Mouse (Mus musculus) hindbrain, embryonic 14.5 days (tissue): ENCODE measurements around the gene Hoxb1. TPM values are rescaled to one million over a fixed set of nuclear protein-coding genes. Genes with fewer than 3 reads are reported as not detected.

ENCODE experiments used
- ATAC-seq: fragments of 200-750 bp; cut with Nextera tagmentation; 2 replicates; pipeline ENCODE4 v1.8.0; 2017; ENCODE audit warnings: moderate number of reproducible peaks, mild to moderate bottlenecking, moderate TSS enrichment, moderate library complexity; ENCODE audit not compliant: low FRiP score
- DNase-seq: peaks from one replicate; pipeline ENCODE4 v3.0.0-alpha.2; 2015; ENCODE audit warnings: low spot score
- H3K27ac ChIP-seq: fragments of 300-500 bp; sonication (generic); 2 replicates; pipeline ENCODE4 v1.5.1; 2014; ENCODE audit warnings: mild to moderate bottlenecking, moderate library complexity
- H3K27me3 ChIP-seq: fragments of 300-500 bp; sonication (generic); 2 replicates; pipeline ENCODE4 v1.6.1; 2014; ENCODE audit warnings: mild to moderate bottlenecking, low read length, mixed read lengths; ENCODE audit not compliant: control insufficient read depth, insufficient read depth
- H3K36me3 ChIP-seq: fragments of 300-500 bp; sonication (generic); replicated peaks from 2 replicates; pipeline ENCODE4 v1.6.1; 2014; ENCODE audit not compliant: control insufficient read depth, insufficient read depth
- H3K4me1 ChIP-seq: fragments of 300-500 bp; sonication (generic); replicated peaks from 2 replicates; pipeline ENCODE4 v1.6.1; 2014; ENCODE audit warnings: antibody characterized with exemption, low read length, mixed read lengths; ENCODE audit not compliant: control insufficient read depth, insufficient read depth
- H3K4me2 ChIP-seq: fragments of 300-500 bp; sonication (generic); replicated peaks from 2 replicates; pipeline ENCODE4 v1.6.1; 2014; ENCODE audit warnings: mild to moderate bottlenecking, moderate library complexity
- H3K4me3 ChIP-seq: fragments of 300-500 bp; sonication (generic); replicated peaks from 2 replicates; pipeline ENCODE4 v1.5.1; 2014; ENCODE audit warnings: mild to moderate bottlenecking, low read length
- H3K9ac ChIP-seq: fragments of 300-500 bp; sonication (generic); 2 replicates; pipeline ENCODE4 v1.6.1; 2014
- H3K9me3 ChIP-seq: fragments of 300-500 bp; sonication (generic); 2 replicates; pipeline ENCODE4 v1.6.1; 2016; ENCODE audit warnings: low read length; ENCODE audit not compliant: control insufficient read depth
- WGBS: fragments of 180-500 bp; shearing (Covaris S2); extraction: QIAGEN DNeasy Blood & Tissue Kit; methylation state at CpG from one replicate; pipeline ENCODE4 v1.1.7; 2014; 5-methylcytosine and 5-hydroxymethylcytosine counted together
- polyA plus RNA-seq: library from polyadenylated mRNA; unstranded; fragments of >200 nt; fragmentation: Nextera tagmentation; extraction: Ambion mirVana; gene quantifications from 2 replicates; pipeline ENCODE4 v1.2.1, GENCODE M21; 2014

Hoxb1 gene
- polyA plus RNA-seq, 1 experiment from 2014 or later = 0.33 TPM

DNA sequence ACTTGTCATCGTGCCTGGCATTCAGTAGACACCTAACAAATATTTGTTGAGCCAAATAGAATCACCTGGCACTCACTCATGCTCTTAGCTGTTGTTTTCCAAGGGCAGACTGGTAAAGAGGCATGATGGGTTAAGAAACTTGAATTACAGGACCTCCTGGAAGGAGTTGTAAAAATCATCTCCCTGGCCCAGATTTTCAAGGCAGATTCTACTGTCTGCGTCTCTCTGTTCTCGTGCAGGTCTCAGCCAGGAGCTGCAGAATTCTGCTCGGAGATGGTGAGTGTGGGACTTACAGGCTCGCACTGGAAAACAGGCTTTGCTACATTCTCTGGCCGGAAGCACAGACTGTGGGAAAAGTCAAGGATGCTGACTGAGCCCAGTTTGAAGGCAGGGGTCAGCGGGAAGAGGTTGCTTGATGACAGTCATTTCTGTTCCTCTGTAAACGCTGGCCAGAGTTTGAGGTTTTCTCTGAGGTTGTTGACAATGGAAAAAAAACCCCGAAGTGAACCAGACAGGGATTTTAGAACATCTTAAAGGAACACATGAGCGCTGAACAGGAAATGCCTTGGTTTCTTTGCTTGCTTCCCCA, 38.6 kb downstream of the Hoxb1 start:
- Histone ChIP-seq H3K4me1 (peaks cover 17% of the 10 kb centered on the region), H3K9me3 (no peaks in the 10 kb centered on the region), H3K4me2 (no peak overlapping the region), H3K9ac (no peak overlapping the region), H3K27me3 (no peaks in the 10 kb centered on the region), H3K4me3 (no peak overlapping the region), H3K27ac (no peak overlapping the region), H3K36me3 (no peaks in the 10 kb centered on the region)
- DNase-seq = no peak
- ATAC-seq = no peak
- WGBS = 58% methylated on average over 10 of the region's 10 CpGs

DNA sequence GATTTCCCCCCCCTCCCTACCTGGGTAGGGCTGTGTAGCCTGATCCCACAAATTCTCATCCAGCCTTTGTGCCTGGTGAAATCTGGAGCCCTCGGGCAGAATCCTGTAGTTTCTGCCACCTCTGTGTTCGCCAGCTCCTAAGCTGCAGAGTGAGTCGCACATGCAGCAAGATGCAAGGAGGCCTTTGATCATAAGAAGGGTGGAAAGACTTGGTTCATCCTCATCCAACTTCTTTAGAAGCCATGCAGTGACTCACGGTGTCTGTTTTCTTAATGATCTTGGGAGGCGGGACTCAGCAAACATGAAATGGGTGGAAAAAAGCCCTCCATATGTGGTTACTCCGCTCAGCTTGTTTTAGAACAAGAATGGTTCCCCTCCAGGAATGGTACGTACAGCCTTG, 39.3 kb downstream of the Hoxb1 start:
- peak overlapping the region; percentile 45 for H3K27ac ChIP-seq
- peaks cover 17% of the 10 kb centered on the region for H3K4me1 ChIP-seq
- ATAC-seq (no peak), DNase-seq (no peak)
- H3K9ac ChIP-seq = no peak overlapping the region
- no peak overlapping the region for H3K4me2 ChIP-seq
- no peaks in the 10 kb centered on the region for H3K9me3 ChIP-seq
- 81% methylated on average over 7 of the region's 7 CpGs for WGBS
- no peaks in the 10 kb centered on the region for H3K36me3 ChIP-seq
- no peaks in the 10 kb centered on the region for H3K27me3 ChIP-seq
- no peak overlapping the region for H3K4me3 ChIP-seq

DNA sequence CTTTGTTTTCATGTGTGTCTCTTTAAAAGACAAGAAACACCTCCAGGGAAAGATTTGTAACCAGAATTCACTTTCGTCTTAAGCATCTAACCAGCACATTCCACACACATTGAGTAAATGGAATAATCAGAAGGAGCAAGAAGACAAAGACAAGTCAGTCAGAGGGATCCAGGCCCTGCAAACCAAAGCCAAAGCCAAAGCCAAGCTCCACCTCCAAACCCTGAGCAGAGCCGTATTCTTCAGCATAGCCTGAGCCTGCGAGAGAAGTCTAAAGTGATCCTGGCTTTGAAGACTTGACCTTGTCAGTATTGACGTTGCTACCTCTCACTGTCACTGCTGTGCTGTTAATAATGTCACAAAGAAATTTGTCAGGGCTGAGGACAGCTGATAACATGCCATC, 40.0 kb downstream of the Hoxb1 start:
- Histone ChIP-seq H3K9me3 (no peaks in the 10 kb centered on the region), H3K4me3 (no peak overlapping the region), H3K27ac (peak overlapping the region; percentile 12; the same call in 1 of the 2 replicates), H3K9ac (no peak overlapping the region), H3K4me1 (peaks cover 17% of the 10 kb centered on the region), H3K27me3 (no peaks in the 10 kb centered on the region), H3K4me2 (no peak overlapping the region), H3K36me3 (no peaks in the 10 kb centered on the region)
- 51% methylated on average over 4 of the region's 4 CpGs for WGBS
- DNase-seq (no peak), ATAC-seq (no peak)

DNA sequence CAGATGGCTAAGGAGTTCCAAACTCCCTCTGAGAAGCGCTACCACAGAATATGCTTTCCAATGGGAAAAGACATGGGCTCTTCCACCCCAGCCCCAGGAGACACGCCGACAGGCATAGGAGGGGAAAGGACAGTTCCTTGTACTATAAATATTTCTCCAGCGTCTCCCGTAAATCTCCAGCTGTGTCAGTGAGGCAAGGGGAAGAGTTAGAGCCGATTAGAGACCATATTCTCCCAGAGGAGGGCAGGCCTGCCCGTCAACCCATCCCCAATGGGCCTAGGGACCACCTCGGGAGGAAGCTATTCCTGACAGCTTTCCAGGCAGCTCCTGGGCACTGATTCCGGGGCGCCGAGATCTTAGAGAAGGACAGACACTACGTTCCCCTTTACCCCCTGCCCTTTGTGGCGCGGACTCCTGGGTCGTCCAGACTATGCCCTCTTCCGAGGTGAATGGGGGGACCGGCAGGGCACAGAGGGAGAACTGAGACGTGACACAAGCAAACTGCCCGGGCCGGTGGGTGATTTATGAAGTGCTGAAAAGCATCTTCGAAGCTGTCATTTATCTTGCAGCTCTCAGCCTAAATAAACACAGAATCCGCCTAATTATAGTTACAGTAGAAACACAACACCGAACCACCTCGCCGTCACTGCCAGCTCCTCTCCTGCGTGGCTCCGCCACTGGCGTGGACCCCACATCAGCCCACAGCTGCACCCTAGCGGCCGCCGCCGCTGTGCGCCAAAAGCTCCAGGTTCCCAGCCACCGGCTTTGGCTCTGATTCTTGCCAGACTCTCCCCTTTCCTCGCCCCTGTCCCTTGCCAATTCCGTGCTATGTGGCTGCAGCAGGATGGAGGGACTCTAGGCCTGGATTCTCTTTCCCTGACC, 41.9 kb downstream of the Hoxb1 start:
- peak overlapping the region; percentile 17; the same call in 1 of the 2 replicates for H3K4me3 ChIP-seq
- ATAC-seq = peak; percentile 55; the same call in 1 of the 2 replicates
- H3K9me3 ChIP-seq = no peaks in the 10 kb centered on the region
- no peaks in the 10 kb centered on the region for H3K36me3 ChIP-seq
- peak overlapping the region; percentile 22 for H3K27ac ChIP-seq
- H3K4me1 ChIP-seq = peaks cover 17% of the 10 kb centered on the region
- H3K27me3 ChIP-seq = no peaks in the 10 kb centered on the region
- peak overlapping the region; percentile 48 for H3K4me2 ChIP-seq
- peak; percentile 76 for DNase-seq
- H3K9ac ChIP-seq = peak overlapping the region; percentile 37; the same call in 1 of the 2 replicates
- 9% methylated on average over 36 of the region's 36 CpGs for WGBS

DNA sequence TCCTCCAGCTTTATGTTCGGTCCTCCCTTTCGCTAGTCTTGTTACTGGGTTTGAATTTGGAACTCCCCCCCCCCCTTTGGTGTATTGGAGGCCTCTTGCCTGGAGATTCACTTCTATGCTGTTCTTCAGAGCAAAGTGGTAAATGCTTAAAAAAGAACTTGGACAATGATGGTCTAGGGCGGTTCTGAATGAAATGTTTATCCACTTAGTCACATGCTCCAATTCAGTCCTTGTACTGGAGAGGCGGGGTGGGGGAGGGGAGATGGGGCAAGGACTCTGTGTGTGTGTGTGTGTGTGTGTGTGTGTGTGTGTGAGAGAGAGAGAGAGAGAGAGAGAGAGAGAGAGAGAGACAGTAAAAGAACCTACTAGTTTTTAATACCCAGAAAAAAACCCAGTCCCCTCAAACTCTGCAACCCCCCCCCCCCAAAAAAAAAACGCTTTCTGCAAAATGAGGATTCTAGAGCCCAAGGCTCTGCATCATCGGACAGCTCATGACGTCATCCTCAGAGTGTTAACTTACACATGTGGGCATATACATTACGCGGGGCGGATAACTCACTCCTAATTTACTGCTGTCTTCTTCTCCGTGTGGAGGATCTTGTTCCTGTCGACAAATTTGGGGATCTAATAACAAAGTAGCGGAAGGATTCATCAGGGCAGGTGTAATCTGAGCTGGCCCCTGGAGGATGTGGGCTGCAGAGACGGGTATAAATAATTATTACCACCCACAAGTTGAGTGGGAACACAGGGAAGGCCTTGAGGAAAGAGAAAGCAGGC, 42.9 kb downstream of the Hoxb1 start:
- Histone ChIP-seq H3K4me1 (peaks cover 17% of the 10 kb centered on the region), H3K4me3 (no peak overlapping the region), H3K27me3 (no peaks in the 10 kb centered on the region), H3K9me3 (no peaks in the 10 kb centered on the region), H3K4me2 (peak overlapping the region; percentile 48; the same call in 1 of the 2 replicates), H3K27ac (peak overlapping the region; percentile 22), H3K9ac (no peak overlapping the region), H3K36me3 (no peaks in the 10 kb centered on the region)
- no peak for ATAC-seq
- DNase-seq = no peak
- 58% methylated on average over 14 of the region's 14 CpGs for WGBS

DNA sequence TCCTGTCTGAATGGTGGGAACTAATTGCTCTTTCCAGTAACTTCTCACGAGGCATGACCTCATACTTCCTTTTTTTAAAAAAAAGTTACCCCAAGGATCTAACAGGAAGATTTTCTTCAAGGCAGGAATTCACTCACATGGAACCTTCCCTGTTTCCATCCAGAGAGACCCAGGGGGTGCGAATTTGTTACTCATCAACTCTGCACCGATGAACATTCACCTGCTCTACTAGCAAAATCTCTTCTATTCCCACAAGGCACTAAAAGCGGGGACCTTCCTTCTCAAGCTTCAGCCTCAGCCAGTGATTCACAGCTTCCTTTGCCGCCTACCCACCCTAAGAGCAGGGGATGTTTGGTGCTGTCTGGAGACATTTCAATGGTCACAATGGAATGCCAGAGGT, 45.5 kb downstream of the Hoxb1 start:
- 84% methylated on average over 5 of the region's 5 CpGs for WGBS
- Histone ChIP-seq H3K4me3 (no peak overlapping the region), H3K27ac (no peak overlapping the region), H3K9ac (no peak overlapping the region), H3K27me3 (no peaks in the 10 kb centered on the region), H3K9me3 (no peaks in the 10 kb centered on the region), H3K4me2 (no peak overlapping the region), H3K36me3 (no peaks in the 10 kb centered on the region), H3K4me1 (peaks cover 12% of the 10 kb centered on the region)
- DNase-seq (no peak), ATAC-seq (no peak)

DNA sequence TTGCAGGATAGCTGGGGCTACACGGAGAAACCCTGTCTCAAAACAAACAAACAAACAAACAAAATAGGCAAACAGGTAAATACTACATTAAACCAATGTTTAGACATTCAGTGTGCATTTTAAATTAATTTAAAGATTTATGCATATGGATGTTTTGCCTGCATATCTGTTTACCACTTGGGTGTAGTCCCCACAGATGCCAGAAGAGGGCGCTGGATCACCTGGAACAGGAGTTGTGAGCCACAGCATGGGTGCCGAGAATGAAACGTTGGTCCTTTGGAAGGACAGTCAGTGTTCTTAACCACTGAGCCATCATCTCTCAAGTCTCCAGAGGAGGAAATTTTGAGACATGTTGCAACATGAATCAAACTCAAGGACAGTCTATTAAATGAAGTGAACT, 46.4 kb downstream of the Hoxb1 start:
- Histone ChIP-seq H3K4me3 (no peak overlapping the region), H3K9me3 (no peaks in the 10 kb centered on the region), H3K4me2 (no peak overlapping the region), H3K27ac (no peak overlapping the region), H3K36me3 (no peaks in the 10 kb centered on the region), H3K9ac (no peak overlapping the region), H3K4me1 (peaks cover 12% of the 10 kb centered on the region), H3K27me3 (no peaks in the 10 kb centered on the region)
- no peak for DNase-seq
- ATAC-seq = no peak
- 73% methylated on average over 4 of the region's 4 CpGs for WGBS

DNA sequence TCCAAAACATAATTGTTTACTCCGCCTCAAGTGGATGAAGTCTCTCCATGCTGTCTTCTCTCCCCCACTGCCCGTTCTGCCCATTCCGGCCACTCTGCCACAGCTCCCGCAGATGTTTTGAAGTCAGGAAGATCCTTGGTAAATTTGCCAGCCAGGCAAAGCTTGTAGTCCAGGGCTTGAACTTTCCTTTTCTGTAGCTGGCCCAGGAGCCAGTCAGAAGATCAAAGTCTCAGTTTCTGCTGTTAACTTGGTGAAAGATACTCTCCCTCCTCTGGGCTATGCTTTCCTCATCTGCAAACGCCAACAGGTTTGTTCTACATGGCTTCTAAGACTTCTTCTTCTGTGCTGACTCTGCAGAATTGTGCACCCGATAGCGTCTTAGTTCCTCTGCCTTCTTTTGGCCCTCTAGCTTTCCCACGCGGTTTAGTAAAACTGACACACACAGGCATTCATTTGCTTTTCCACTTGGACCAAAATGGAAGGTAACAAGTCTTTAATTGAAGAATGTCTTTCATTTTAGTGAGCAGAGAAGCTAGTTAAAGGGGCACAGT, 47.5 kb downstream of the Hoxb1 start:
- no peak overlapping the region for H3K9ac ChIP-seq
- 86% methylated on average over 9 of the region's 9 CpGs for WGBS
- no peak overlapping the region for H3K27ac ChIP-seq
- no peak overlapping the region for H3K4me3 ChIP-seq
- no peaks in the 10 kb centered on the region for H3K27me3 ChIP-seq
- 0 out of 2 replicates have a peak, but pooled peaks cover 1% of the 10 kb centered on the region for H3K4me1 ChIP-seq
- no peak for DNase-seq
- no peak overlapping the region for H3K4me2 ChIP-seq
- no peak for ATAC-seq
- H3K36me3 ChIP-seq = no peaks in the 10 kb centered on the region
- no peaks in the 10 kb centered on the region for H3K9me3 ChIP-seq

DNA sequence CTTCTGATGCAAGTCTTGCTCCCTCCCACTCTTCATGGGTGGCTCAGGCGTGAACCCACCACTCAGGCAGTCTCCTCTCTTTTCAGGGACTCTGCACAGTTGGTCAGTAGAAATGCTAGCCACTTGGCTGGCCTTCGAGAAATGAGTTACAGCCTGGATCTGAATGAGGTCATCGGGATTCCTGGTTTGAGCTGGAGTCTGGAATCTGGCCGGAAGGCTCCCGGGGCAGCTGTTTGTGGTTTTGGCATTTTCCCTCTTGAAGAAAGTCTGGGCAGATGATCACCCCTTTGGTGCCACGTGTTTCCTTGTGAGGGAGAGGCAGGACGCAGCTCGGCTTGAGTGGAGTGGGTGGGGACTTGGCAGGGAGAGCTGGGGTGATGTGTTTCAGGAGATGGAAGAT, 48.0 kb downstream of the Hoxb1 start:
- Histone ChIP-seq H3K27me3 (no peaks in the 10 kb centered on the region), H3K36me3 (no peaks in the 10 kb centered on the region), H3K4me2 (no peak overlapping the region), H3K9ac (no peak overlapping the region), H3K4me1 (no peaks in the 10 kb centered on the region), H3K27ac (no peak overlapping the region), H3K9me3 (no peaks in the 10 kb centered on the region), H3K4me3 (no peak overlapping the region)
- 65% methylated on average over 8 of the region's 8 CpGs for WGBS
- no peak for ATAC-seq
- DNase-seq = no peak
